Mouse (Mus musculus) thymus, adult 2 months (tissue): ENCODE measurements around the gene Cntnap2.

Experiments
- CTCF ChIP-seq: fragments of 200-500 bp; IDR thresholded peaks from 2 replicates; pipeline ENCODE4 v1.5.1; 2012; ENCODE audit warnings: mild to moderate bottlenecking, control low read depth, low read length, moderate library complexity, borderline replicate concordance; ENCODE audit not compliant: control insufficient read depth, poor library complexity, insufficient read depth; ENCODE audit errors: extremely low read depth
- POLR2A ChIP-seq: fragments of 200-500 bp; IDR thresholded peaks from 2 replicates; pipeline ENCODE4 v1.6.1; 2012; ENCODE audit warnings: mild to moderate bottlenecking, low read length, control low read depth, moderate library complexity; ENCODE audit not compliant: control insufficient read depth, poor library complexity, insufficient read depth; ENCODE audit errors: extremely low read depth

DNA sequence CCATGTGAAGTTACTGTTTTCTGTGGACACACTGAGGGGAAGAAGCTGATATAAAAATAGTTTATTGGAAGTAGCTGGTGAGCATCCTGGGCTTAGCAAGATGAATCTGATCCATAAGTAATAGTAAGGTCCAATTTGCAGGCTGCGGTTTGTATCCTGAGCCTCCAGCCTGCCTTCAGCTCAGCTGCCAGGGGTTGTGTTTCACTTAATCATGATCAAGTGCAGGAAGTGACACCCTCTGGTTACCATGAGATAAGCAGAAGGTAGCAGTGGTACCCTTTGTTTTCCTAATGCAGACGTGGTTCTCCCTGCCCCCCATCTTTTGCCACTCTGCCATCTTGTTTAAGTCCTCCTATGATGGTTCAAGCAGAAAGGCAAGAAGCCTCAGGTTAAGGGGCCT is 1181.2 kb downstream of the Cntnap2 start:
- no peak for TF ChIP-seq CTCF
- no peak for TF ChIP-seq POLR2A
